Mouse (Mus musculus): ENCODE measurements at regions not wholly inside any gene's neighbourhood (a gene's known extent, or its start where the extent isn't known, plus 50 kb on each side); places are given as distances from the start of the nearest gene placed in this dataset.
"Not testable (repeated sequence)": the region's sequence is repeated elsewhere in the genome, so short reads cannot be mapped to it uniquely, and the experiment has no call there.

- DNase-seq (ENCODE audit: low read depth, low spot score), result no peak
Measured at GRCm38 (mm10) chr16:55168433-55168832, 129.4 kb downstream of the Zpld1 start.

GRCm38 (mm10) chr16:55166181-55166848, 131.5 kb downstream of the Zpld1 start:
- DNase-seq (ENCODE audit: low read depth, low spot score), result peak; percentile 17

GRCm38 (mm10) chr16:55162926-55163325, 134.9 kb downstream of the Zpld1 start:
- no peak for DNase-seq (ENCODE audit: low read depth, low spot score)

GRCm38 (mm10) chr16:55151726-55152125, 146.1 kb downstream of the Zpld1 start:
- DNase-seq (ENCODE audit: low read depth, low spot score), result peak; percentile 77

GRCm38 (mm10) chr16:55142431-55143173, 155.2 kb downstream of the Zpld1 start:
- no peak for DNase-seq (ENCODE audit: low read depth, low spot score)

GRCm38 (mm10) chr16:55134961-55135360, 162.8 kb downstream of the Zpld1 start:
- DNase-seq (ENCODE audit: low read depth, low spot score), result no peak

GRCm38 (mm10) chr16:55097651-55098050, 200.1 kb downstream of the Zpld1 start:
- no peak for DNase-seq (ENCODE audit: low read depth, low spot score)

GRCm38 (mm10) chr16:55087461-55087860, 210.3 kb downstream of the Zpld1 start:
- DNase-seq (ENCODE audit: low read depth, low spot score), result no peak

GRCm38 (mm10) chr16:55076172-55076571, 221.6 kb downstream of the Zpld1 start:
- peak; percentile 3 for DNase-seq (ENCODE audit: low read depth, low spot score)

- peak; percentile 64 for DNase-seq (ENCODE audit: low read depth, low spot score)
Measured at GRCm38 (mm10) chr16:55039777-55040176, 258.0 kb downstream of the Zpld1 start.

GRCm38 (mm10) chr16:55001661-55002289, 296.0 kb downstream of the Zpld1 start:
- peak; percentile 83 for DNase-seq (ENCODE audit: low read depth, low spot score)

GRCm38 (mm10) chr16:54991595-54992240, 306.1 kb downstream of the Zpld1 start:
- no peak for DNase-seq (ENCODE audit: low read depth, low spot score)

- peak; percentile 78 for DNase-seq (ENCODE audit: low read depth, low spot score)
Measured at GRCm38 (mm10) chr16:54983759-54984218, 314.0 kb downstream of the Zpld1 start.

- DNase-seq (ENCODE audit: low read depth, low spot score), result peak; percentile 75
Measured at GRCm38 (mm10) chr16:54970356-54970755, 327.4 kb downstream of the Zpld1 start.

- DNase-seq (ENCODE audit: low read depth, low spot score), result peak; percentile 61
Measured at GRCm38 (mm10) chr16:54943808-54944315, 353.9 kb downstream of the Zpld1 start.

- peak; percentile 37 for DNase-seq (ENCODE audit: low read depth, low spot score)
Measured at GRCm38 (mm10) chr16:54928259-54928658, 369.5 kb downstream of the Zpld1 start.

- no peak for DNase-seq (ENCODE audit: low read depth, low spot score)
Measured at GRCm38 (mm10) chr16:54902911-54903310, 394.9 kb downstream of the Zpld1 start.

- no peak for DNase-seq (ENCODE audit: low read depth, low spot score)
Measured at GRCm38 (mm10) chr16:54901461-54901860, 396.3 kb downstream of the Zpld1 start.

GRCm38 (mm10) chr16:54894661-54895060, 403.1 kb downstream of the Zpld1 start:
- peak; percentile 42 for DNase-seq (ENCODE audit: low read depth, low spot score)

GRCm38 (mm10) chr16:54857369-54857768, 440.4 kb downstream of the Zpld1 start:
- DNase-seq (ENCODE audit: low read depth, low spot score), result peak; percentile 21

GRCm38 (mm10) chr16:54842996-54843395, 454.8 kb downstream of the Zpld1 start:
- DNase-seq (ENCODE audit: low read depth, low spot score), result not testable (repeated sequence)

All from brain, adult 2 months (tissue).